Mouse (Mus musculus): ENCODE data around the gene Rpap1. TPM values are rescaled to one million over a fixed set of nuclear protein-coding genes. Genes with fewer than 3 reads are reported as not detected.

The Rpap1 gene
- polyA plus RNA-seq, 1 experiment from 2014 or later = 33.4 TPM

GRCm38 (mm10) chr2:119805536-119805935 lies 18.2 kb upstream of the Rpap1 start:
- peaks cover 58% of the 10 kb centered on the region for H3K4me1 ChIP-seq
- peak overlapping the region; percentile 4; the same call in 1 of the 2 replicates for H3K4me2 ChIP-seq
- WGBS = 37% methylated on average over 8 of the region's 8 CpGs
- no peaks in the 10 kb centered on the region for H3K9me3 ChIP-seq
- ATAC-seq (ENCODE audit: low FRiP score) = no peak
- H3K27me3 ChIP-seq = 0 out of 2 replicates have a peak, but pooled peaks cover 16% of the 10 kb centered on the region
- H3K27ac ChIP-seq = no peak overlapping the region
- peaks cover 49% of the 10 kb centered on the region for H3K36me3 ChIP-seq (replicated peaks)
- H3K9ac ChIP-seq = no peak overlapping the region
- H3K4me3 ChIP-seq (replicated peaks) = no peak overlapping the region

- Histone ChIP-seq H3K4me1 (peaks cover 64% of the 10 kb centered on the region), H3K9ac (no peak overlapping the region), H3K4me2 (no peak overlapping the region; the same call in 1 of the 2 replicates), H3K9me3 (no peaks in the 10 kb centered on the region), H3K27me3 (0 out of 2 replicates have a peak, but pooled peaks cover 16% of the 10 kb centered on the region), H3K36me3 (replicated peaks) (peaks cover 42% of the 10 kb centered on the region), H3K4me3 (replicated peaks) (no peak overlapping the region), H3K27ac (no peak overlapping the region; the same call in 1 of the 2 replicates)
- 10% methylated on average over 9 of the region's 9 CpGs for WGBS
- no peak for ATAC-seq (ENCODE audit: low FRiP score)
These were observed 17.4 kb upstream of the Rpap1 start for GRCm38 (mm10) chr2:119804776-119805175.

- Histone ChIP-seq H3K9me3 (no peaks in the 10 kb centered on the region), H3K4me2 (no peak overlapping the region), H3K27me3 (0 out of 2 replicates have a peak, but pooled peaks cover 16% of the 10 kb centered on the region), H3K4me1 (peaks cover 65% of the 10 kb centered on the region), H3K4me3 (replicated peaks) (no peak overlapping the region), H3K36me3 (replicated peaks) (peaks cover 36% of the 10 kb centered on the region), H3K9ac (0 out of 2 replicates have a peak overlapping the region, but pooled peaks have one; percentile 2), H3K27ac (peak overlapping the region; percentile 75)
- ATAC-seq (ENCODE audit: low FRiP score) = no peak
- WGBS = 18% methylated on average over 5 of the region's 5 CpGs
These were observed 16.9 kb upstream of the Rpap1 start for GRCm38 (mm10) chr2:119804275-119804628.

- Histone ChIP-seq H3K36me3 (replicated peaks) (peaks cover 31% of the 10 kb centered on the region), H3K4me2 (peak overlapping the region; percentile 40), H3K27me3 (0 out of 2 replicates have a peak, but pooled peaks cover 16% of the 10 kb centered on the region), H3K4me1 (peaks cover 66% of the 10 kb centered on the region), H3K27ac (peak overlapping the region; percentile 75), H3K9ac (0 out of 2 replicates have a peak overlapping the region, but pooled peaks have one; percentile 12), H3K4me3 (replicated peaks) (no peak overlapping the region), H3K9me3 (no peaks in the 10 kb centered on the region)
- no peak for ATAC-seq (ENCODE audit: low FRiP score)
- 12% methylated on average over 6 of the region's 6 CpGs for WGBS
These were observed 16.4 kb upstream of the Rpap1 start for GRCm38 (mm10) chr2:119803618-119804274.

- Histone ChIP-seq H3K4me3 (replicated peaks) (peak overlapping the region; percentile 10; the same call in 1 of the 2 replicates), H3K9me3 (no peaks in the 10 kb centered on the region), H3K36me3 (replicated peaks) (peaks cover 25% of the 10 kb centered on the region), H3K9ac (0 out of 2 replicates have a peak overlapping the region, but pooled peaks have one; percentile 17), H3K4me2 (peak overlapping the region; percentile 40), H3K27ac (peak overlapping the region; percentile 75), H3K27me3 (peaks cover 24% of the 10 kb centered on the region), H3K4me1 (peaks cover 65% of the 10 kb centered on the region)
- WGBS = 11% methylated on average over 10 of the region's 10 CpGs
- ATAC-seq (ENCODE audit: low FRiP score) = peak; percentile 81
These were observed 15.7 kb upstream of the Rpap1 start for GRCm38 (mm10) chr2:119802767-119803617.

GRCm38 (mm10) chr2:119800876-119801846 lies 13.8 kb upstream of the Rpap1 start:
- Histone ChIP-seq H3K4me3 (replicated peaks) (peak overlapping the region; percentile 89), H3K4me2 (peak overlapping the region; percentile 98), H3K4me1 (peaks cover 65% of the 10 kb centered on the region), H3K9ac (peak overlapping the region; percentile 96; the same call in 1 of the 2 replicates), H3K36me3 (replicated peaks) (peaks cover 8% of the 10 kb centered on the region; the same call in 1 of the 2 replicates), H3K27ac (no peak overlapping the region), H3K27me3 (peaks cover 42% of the 10 kb centered on the region), H3K9me3 (no peaks in the 10 kb centered on the region)
- no peak for ATAC-seq (ENCODE audit: low FRiP score)
- 48% methylated on average over 15 of the region's 15 CpGs for WGBS

- Histone ChIP-seq H3K9me3 (no peaks in the 10 kb centered on the region), H3K36me3 (replicated peaks) (no peaks in the 10 kb centered on the region), H3K4me1 (peaks cover 58% of the 10 kb centered on the region), H3K27me3 (peaks cover 39% of the 10 kb centered on the region), H3K27ac (peak overlapping the region; percentile 56; the same call in 1 of the 2 replicates), H3K4me2 (peak overlapping the region; percentile 98), H3K9ac (peak overlapping the region; percentile 96), H3K4me3 (replicated peaks) (peak overlapping the region; percentile 89)
- ATAC-seq (ENCODE audit: low FRiP score) = no peak; the same call in none of the 2 replicates
- WGBS = under 1% methylated on average over 27 of the region's 27 CpGs
These were observed 12.7 kb upstream of the Rpap1 start for GRCm38 (mm10) chr2:119799961-119800550.

GRCm38 (mm10) chr2:119799181-119799960 lies 12.0 kb upstream of the Rpap1 start:
- Histone ChIP-seq H3K9me3 (no peaks in the 10 kb centered on the region), H3K36me3 (replicated peaks) (no peaks in the 10 kb centered on the region), H3K4me2 (peak overlapping the region; percentile 98), H3K4me3 (replicated peaks) (peak overlapping the region; percentile 89), H3K4me1 (peaks cover 51% of the 10 kb centered on the region), H3K9ac (peak overlapping the region; percentile 96), H3K27ac (peak overlapping the region; percentile 56; the same call in 1 of the 2 replicates), H3K27me3 (peaks cover 39% of the 10 kb centered on the region)
- WGBS = 0% methylated on average over 35 of the region's 89 CpGs
- ATAC-seq (ENCODE audit: low FRiP score) = peak; percentile 66

GRCm38 (mm10) chr2:119798246-119798927 lies 11.1 kb upstream of the Rpap1 start:
- no peak for ATAC-seq (ENCODE audit: low FRiP score)

GRCm38 (mm10) chr2:119797279-119797783 lies 10.0 kb upstream of the Rpap1 start, which contains the start of gene Tyro3:
TSS of gene Tyro3 (plus strand) at chr2:119797733.
- H3K9me3 ChIP-seq = no peaks in the 10 kb centered on the region
- no peaks in the 10 kb centered on the region for H3K36me3 ChIP-seq (replicated peaks)
- H3K27me3 ChIP-seq = peaks cover 39% of the 10 kb centered on the region
- 63% methylated on average over 5 of the region's 5 CpGs for WGBS
- no peak for ATAC-seq (ENCODE audit: low FRiP score)
- no peak within 1 kb of the TSS for H3K4me2 ChIP-seq
- H3K4me3 ChIP-seq (replicated peaks) = no peak within 1 kb of the TSS
- H3K9ac ChIP-seq = no peak within 1 kb of the TSS
- no peak within 1 kb of the TSS for H3K27ac ChIP-seq
- peaks cover 31% of the 10 kb centered on the region for H3K4me1 ChIP-seq

More at GRCm38 (mm10) chr2:119798246-119798927, 11.1 kb upstream of the Rpap1 start:
- H3K27ac ChIP-seq = no peak overlapping the region
- no peaks in the 10 kb centered on the region for H3K36me3 ChIP-seq (replicated peaks)
- no peak overlapping the region for H3K9ac ChIP-seq
- no peaks in the 10 kb centered on the region for H3K9me3 ChIP-seq
- H3K4me3 ChIP-seq (replicated peaks) = no peak overlapping the region
- no peak overlapping the region for H3K4me2 ChIP-seq
- peaks cover 41% of the 10 kb centered on the region for H3K4me1 ChIP-seq
- peaks cover 39% of the 10 kb centered on the region for H3K27me3 ChIP-seq
- 14% methylated on average over 13 of the region's 13 CpGs for WGBS

Measured in forebrain, embryonic 12.5 days (tissue).